Mouse (Mus musculus) myocyte (in vitro differentiated cells): ENCODE results near the gene Pigk.

Experiments used
- MAX ChIP-seq: IDR thresholded peaks from one replicate; pipeline ENCODE4 v1.6.1; 2011; ENCODE audit warnings: low read depth, mild to moderate bottlenecking, control low read depth
- MYOD1 ChIP-seq, 3 experiments: IDR thresholded peaks; one replicate each; pipeline ENCODE4 v1.6.1; 2011; ENCODE audit warnings: control low read depth in 2 of 3, low read depth in 2 of 3, mild to moderate bottlenecking in 2 of 3, moderate library complexity in 1 of 3; ENCODE audit not compliant: insufficient read length in 2 of 3, control insufficient read depth in 1 of 3
- MYOG ChIP-seq, 3 experiments: IDR thresholded peaks; one replicate each; pipeline ENCODE4 v1.6.1; 2011; ENCODE audit warnings: control low read depth in 2 of 3, low read depth in 2 of 3, mild to moderate bottlenecking in 2 of 3; ENCODE audit not compliant: insufficient read length in 2 of 3, control insufficient read depth in 1 of 3, insufficient read depth in 1 of 3
- POLR2A ChIP-seq: IDR thresholded peaks from one replicate; pipeline ENCODE4 v1.6.1; 2011; ENCODE audit warnings: low read depth, mild to moderate bottlenecking, control low read depth, moderate library complexity; ENCODE audit not compliant: insufficient read length
- REST ChIP-seq: IDR thresholded peaks from one replicate; pipeline ENCODE4 v1.6.1; 2011; ENCODE audit warnings: mild to moderate bottlenecking, control low read depth, moderate library complexity; ENCODE audit not compliant: insufficient read depth, insufficient read length
- TCF12 ChIP-seq: IDR thresholded peaks from one replicate; pipeline ENCODE4 v1.6.1; 2011; ENCODE audit warnings: mild to moderate bottlenecking, control low read depth; ENCODE audit not compliant: poor library complexity, insufficient read depth, severe bottlenecking
- USF1 ChIP-seq: IDR thresholded peaks from one replicate; pipeline ENCODE4 v1.6.1; 2011; ENCODE audit warnings: low read depth, mild to moderate bottlenecking, control low read depth, moderate library complexity

DNA sequence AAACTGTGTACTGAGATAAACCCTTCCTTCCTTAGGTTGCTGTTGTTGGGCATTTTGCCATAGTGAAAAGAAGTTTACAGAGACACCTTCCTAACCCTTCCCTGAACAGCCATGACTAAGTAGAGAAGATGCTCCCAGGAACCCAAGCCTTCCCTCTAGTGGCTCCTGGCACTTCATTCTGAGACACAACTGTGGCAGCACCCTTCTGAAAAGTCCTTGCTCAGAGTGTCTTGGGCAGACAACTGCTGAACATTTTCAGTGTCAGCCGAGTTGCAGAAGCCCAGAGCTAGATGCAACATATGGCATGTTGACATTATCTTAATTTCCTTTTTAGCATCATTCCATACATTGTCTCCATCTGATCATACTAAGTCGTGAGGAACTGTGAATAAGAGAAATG, 123.5 kb downstream of the Pigk start:
- TF ChIP-seq POLR2A, result no peak
- TF ChIP-seq MYOG (IDR thresholded peaks at IDR 0.05; ENCODE audit: control insufficient read depth in 1 of 3, insufficient read depth in 1 of 3, insufficient read length in 2 of 3, low read depth in 2 of 3), result no peak
- no peak for TF ChIP-seq MAX
- TF ChIP-seq MYOD1 (IDR thresholded peaks at IDR 0.05; ENCODE audit: control insufficient read depth in 1 of 3, insufficient read length in 2 of 3, low read depth in 2 of 3), result no peak
- TF ChIP-seq TCF12, result no peak
- TF ChIP-seq USF1, result no peak
- TF ChIP-seq REST, result no peak
